Mouse (Mus musculus) embryonic fibroblast, embryonic 13.5 days (primary cell): ENCODE data around the gene Olfr17.
"Not testable (repeated sequence)": the region's sequence is repeated elsewhere in the genome, so short reads cannot be mapped to it uniquely, and the experiment has no call there.

Experiments
- CTCF ChIP-seq: IDR thresholded peaks from 2 replicates; pipeline ENCODE4 v1.5.1; 2011; ENCODE audit warnings: mild to moderate bottlenecking, control low read depth, low read length, moderate library complexity, borderline replicate concordance; ENCODE audit not compliant: insufficient read depth
- POLR2A ChIP-seq: IDR thresholded peaks from 2 replicates; pipeline ENCODE4 v1.6.1; 2011; ENCODE audit warnings: low read depth, mild to moderate bottlenecking, control low read depth, low read length, moderate library complexity

DNA sequence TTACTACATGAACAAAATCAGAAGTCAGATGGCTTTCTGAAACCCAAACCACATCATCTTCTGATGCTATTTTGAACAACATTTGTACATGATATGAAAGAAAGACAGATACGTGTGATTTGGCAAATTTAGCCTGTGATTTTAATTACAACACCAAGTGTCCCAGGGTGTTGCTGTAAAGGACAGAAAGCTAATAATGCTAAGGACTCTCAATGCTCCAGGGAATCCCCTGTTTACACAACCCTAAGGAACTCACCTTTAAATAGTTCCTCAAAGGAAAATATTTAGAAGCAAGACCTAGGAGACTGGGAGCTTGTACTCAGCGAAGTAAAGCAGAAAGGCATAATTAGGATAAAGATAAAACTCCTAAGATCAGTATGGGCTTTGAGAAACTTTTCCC lies 45.0 kb downstream of the Olfr17 start, which contains the start of gene Olfr716:
- not testable (repeated sequence) for TF ChIP-seq POLR2A, CTCF
